Mouse (Mus musculus) small intestine, adult 2 months (tissue): Measurements from ENCODE around the gene Rapgefl1.

Experiments
- CTCF ChIP-seq: fragments of 200-500 bp; IDR thresholded peaks from 2 replicates; pipeline ENCODE4 v1.5.1; 2012; ENCODE audit warnings: low read depth, mild to moderate bottlenecking, control low read depth, inconsistent platforms, low read length, moderate library complexity, mixed read lengths; ENCODE audit not compliant: insufficient replicate concordance, insufficient read length; ENCODE audit errors: extremely low read depth
- POLR2A ChIP-seq: fragments of 200-500 bp; IDR thresholded peaks from 2 replicates; pipeline ENCODE4 v1.6.1; 2012; ENCODE audit warnings: low read depth, mild to moderate bottlenecking, control low read depth, inconsistent platforms, low read length, moderate library complexity

DNA sequence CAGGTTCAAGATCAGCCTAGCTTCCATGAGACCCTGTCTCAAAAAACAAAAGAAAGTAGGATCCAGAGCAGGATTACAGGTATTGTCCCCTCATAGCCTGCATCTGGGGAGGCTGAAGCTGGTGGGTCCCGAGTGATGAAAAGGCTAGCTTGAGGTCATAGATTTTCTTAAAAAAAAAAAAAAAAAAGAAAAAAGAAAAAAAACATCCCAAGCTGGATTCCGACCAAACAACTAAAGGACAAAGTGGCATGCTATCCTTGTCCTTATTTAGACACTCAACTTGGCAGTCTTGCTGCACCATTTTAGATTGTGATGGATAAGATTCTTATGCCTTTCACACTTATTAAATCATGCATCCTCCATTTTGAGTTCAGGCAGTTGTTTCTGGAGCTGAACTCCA lies 28.2 kb upstream of the Rapgefl1 start:
- TF ChIP-seq CTCF (no peak), POLR2A (no peak)
